Comparison of ENCODE assay signal across 13 mouse cellular contexts in genomic region chr17:65719826-65720225, GRCm38 (mm10).
"Had no signal": no experiment of that assay in that cellular context is flagged by ENCODE, and none has a peak within 500 bp of the region (broad histone marks: within the 10 kb centered on the region; RNA-seq: fewer than 3 reads in every experiment).

No protein-coding gene starts in this region.

- DNase-seq: kidney, adult 18-20 months; kidney, adult 9 months; kidney, postnatal 14 days; kidney, postnatal 4 days; liver, embryonic 13.5 days; lung, adult 2 months; lung, postnatal 14 days; midbrain, embryonic 14.5 days; retina, postnatal 1 day; right cerebral cortex, postnatal 25 days; spleen, adult 18-20 months; thymus, adult 18-20 months; thymus, postnatal 36 days had no signal
